Mouse (Mus musculus) E14TG2a.4 (cell line): Measurements from ENCODE around the gene Zfp169.

Experiments used
- CTCF ChIP-seq: conservative IDR thresholded peaks from 2 replicates; pipeline ENCODE4 v1.5.1; 2014; ENCODE audit warnings: low read length
- POU5F1 ChIP-seq: IDR thresholded peaks from 2 replicates; pipeline ENCODE4 v1.6.1; 2014; ENCODE audit warnings: low read length, borderline replicate concordance

DNA sequence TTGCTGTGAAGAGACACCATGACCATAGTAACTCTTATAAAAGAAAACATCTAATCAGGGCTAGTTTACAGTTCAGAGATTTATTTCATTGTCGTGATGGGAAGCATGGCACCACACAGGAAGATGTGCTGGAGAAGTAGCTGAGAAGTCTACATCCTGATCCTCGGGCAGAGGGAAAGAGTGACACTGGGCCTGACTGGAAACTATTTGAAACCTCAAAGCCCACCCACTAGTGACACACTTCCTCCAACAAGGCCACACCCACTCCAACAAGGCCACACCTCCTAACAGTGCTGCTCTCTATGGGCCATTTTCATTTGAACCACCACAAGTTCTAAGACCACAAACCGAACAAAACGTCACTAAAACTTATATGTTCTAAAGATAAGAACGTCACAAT, 12.5 kb upstream of the Zfp169 start:
- TF ChIP-seq CTCF: no peak
- no peak for TF ChIP-seq POU5F1
